Mouse (Mus musculus) CD4-positive, CD25-positive, alpha-beta regulatory T cell, adult 2 months (primary cell): ENCODE measurements around the gene Polr3gl.

ENCODE experiments used
- DNase-seq: peaks from one replicate; pipeline ENCODE4 v3.0.0-alpha.2; 2012; ENCODE audit warnings: low read depth, low spot score

The Polr3gl gene

GRCm38 (mm10) chr3:96558159-96558558 is 35.8 kb downstream of the Polr3gl start:
- DNase-seq, result peak; percentile 57

GRCm38 (mm10) chr3:96557694-96558093 is 36.3 kb downstream of the Polr3gl start, which contains the start of gene Txnip:
Gene Txnip (plus strand): TSS chr3:96557957.
- DNase-seq, result peak; percentile 100

- DNase-seq, result peak; percentile 73
Observed at GRCm38 (mm10) chr3:96556651-96557635, 37.0 kb downstream of the Polr3gl start.

GRCm38 (mm10) chr3:96555999-96556614 is 37.9 kb downstream of the Polr3gl start:
- peak; percentile 52 for DNase-seq

GRCm38 (mm10) chr3:96555041-96555596 is 38.9 kb downstream of the Polr3gl start:
- DNase-seq, result peak; percentile 37

GRCm38 (mm10) chr3:96554251-96554650 is 39.7 kb downstream of the Polr3gl start:
- no peak for DNase-seq

GRCm38 (mm10) chr3:96553601-96554000 is 40.4 kb downstream of the Polr3gl start:
- DNase-seq, result no peak

GRCm38 (mm10) chr3:96551890-96552289 is 42.1 kb downstream of the Polr3gl start:
- DNase-seq, result no peak

GRCm38 (mm10) chr3:96551203-96551602 is 42.8 kb downstream of the Polr3gl start:
- peak; percentile 85 for DNase-seq

GRCm38 (mm10) chr3:96549346-96549745 is 44.6 kb downstream of the Polr3gl start:
- DNase-seq, result no peak

- no peak for DNase-seq
Observed at GRCm38 (mm10) chr3:96548824-96549223, 45.2 kb downstream of the Polr3gl start.

- peak; percentile 87 for DNase-seq
Observed at GRCm38 (mm10) chr3:96547389-96547960, 46.5 kb downstream of the Polr3gl start.

- DNase-seq, result no peak
Observed at GRCm38 (mm10) chr3:96546880-96547279, 47.1 kb downstream of the Polr3gl start.

GRCm38 (mm10) chr3:96545565-96545964 is 48.4 kb downstream of the Polr3gl start:
- peak; percentile 40 for DNase-seq

- DNase-seq, result no peak
Observed at GRCm38 (mm10) chr3:96543345-96543744, 50.6 kb downstream of the Polr3gl start.

GRCm38 (mm10) chr3:96542554-96542953 is 51.4 kb downstream of the Polr3gl start:
- no peak for DNase-seq

- DNase-seq, result peak; percentile 54
Observed at GRCm38 (mm10) chr3:96541328-96542078, 52.5 kb downstream of the Polr3gl start.

GRCm38 (mm10) chr3:96540740-96541139 is 53.2 kb downstream of the Polr3gl start:
- no peak for DNase-seq

GRCm38 (mm10) chr3:96539316-96539715 is 54.7 kb downstream of the Polr3gl start:
- DNase-seq, result no peak

GRCm38 (mm10) chr3:96534300-96534699 is 59.7 kb downstream of the Polr3gl start:
- DNase-seq, result no peak

- DNase-seq, result no peak
Observed at GRCm38 (mm10) chr3:96532050-96532449, 61.9 kb downstream of the Polr3gl start.
